Comparison of ENCODE assay signal across 9 mouse cellular contexts in the genomic region with DNA sequence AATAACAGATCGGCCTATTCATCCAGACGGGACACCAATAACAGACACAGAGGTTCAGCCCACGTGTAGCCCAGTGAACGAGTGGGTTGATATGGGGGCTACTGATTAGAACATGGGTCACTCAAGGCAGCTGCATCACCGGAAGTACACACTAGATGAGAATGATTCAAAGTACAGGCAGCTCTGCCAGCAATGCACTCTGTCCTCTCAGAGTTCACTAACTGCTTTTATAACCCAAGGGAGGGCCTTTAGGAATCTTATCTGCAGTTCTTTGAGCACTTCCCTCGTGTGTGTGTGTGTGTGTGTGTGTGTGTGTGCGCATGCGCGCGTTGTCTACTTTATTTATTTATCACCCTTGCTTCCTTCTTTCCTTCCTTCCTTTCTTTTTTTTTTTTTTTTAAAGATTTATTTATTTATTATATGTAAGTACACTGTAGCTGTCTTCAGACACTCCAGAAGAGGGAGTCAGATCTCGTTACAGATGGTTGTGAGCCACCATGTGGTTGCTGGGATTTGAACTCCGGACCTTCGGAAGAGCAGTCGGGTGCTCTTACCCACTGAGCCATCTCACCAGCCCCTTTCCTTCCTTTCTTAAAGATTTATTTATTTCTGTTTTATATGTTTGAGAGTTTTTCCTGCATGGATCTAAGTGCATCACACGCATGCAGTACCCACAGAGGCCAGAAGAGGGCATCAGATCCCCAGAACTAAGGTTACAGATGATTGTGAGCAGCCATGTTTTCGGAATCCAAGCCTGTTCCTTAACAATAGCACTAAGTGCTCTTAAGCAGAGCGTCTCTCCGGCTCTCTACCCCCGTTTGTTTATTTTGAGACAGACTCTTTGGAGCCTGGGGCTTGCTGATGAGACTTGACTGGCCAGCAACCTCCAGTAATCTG. TPM values are rescaled to one million over a fixed set of nuclear protein-coding genes. Genes with fewer than 3 reads are reported as not detected.
DNase-seq lines count a peak whose midpoint lies in the region; ATAC-seq and TF ChIP-seq lines count a peak whose summit lies in the region.
"Had no signal": no experiment of that assay in that cellular context is flagged by ENCODE, and none has a peak within 500 bp of the region (broad histone marks: within the 10 kb centered on the region; RNA-seq: fewer than 3 reads in every experiment).

No protein-coding gene starts in this region.

- in situ Hi-C loops in CH12.LX (cut with MboI; ENCODE audit: low pct_ligation_motif_present, low pct_unique_long_range_greater_than_20kb, low sequenced_read_pairs) = no loop called here

- no peaks in the 10 kb centered on the region for H3K27me3 ChIP-seq in CH12.LX (replicated peaks)
- H3K27me3 ChIP-seq in forebrain, embryonic 15.5 days = no peaks in the 10 kb centered on the region
- no peaks in the 10 kb centered on the region for H3K27me3 ChIP-seq in kidney, postnatal 0 days (ENCODE audit: insufficient read depth, low read length)
- H3K27me3 ChIP-seq in lung, embryonic 14.5 days (ENCODE audit: insufficient read depth, low read length) = no peaks in the 10 kb centered on the region

- no peak overlapping the region for H3K9ac ChIP-seq in CH12.LX (ENCODE audit: insufficient read depth, low read depth)
- no peak overlapping the region for H3K9ac ChIP-seq in forebrain, embryonic 15.5 days (replicated peaks)
- H3K9ac ChIP-seq in kidney, postnatal 0 days (ENCODE audit: low read depth, low read length) = no peak overlapping the region
- H3K9ac ChIP-seq in lung, embryonic 14.5 days = no peak overlapping the region

- H3K79me2 ChIP-seq in CH12.LX (replicated peaks; ENCODE audit: control insufficient read depth, extremely low read depth, insufficient read depth, poor library complexity, severe bottlenecking) = no peaks in the 10 kb centered on the region

- H3K4me3 ChIP-seq in CH12.LX (replicated peaks in 1 of 3; ENCODE audit: low read depth in 2 of 3, low read length in 2 of 3, poor library complexity in 1 of 3) = no peak overlapping the region
- no peak overlapping the region for H3K4me3 ChIP-seq in forebrain, embryonic 15.5 days
- no peak overlapping the region for H3K4me3 ChIP-seq in kidney, postnatal 0 days (replicated peaks; ENCODE audit: low read depth, low read length)
- H3K4me3 ChIP-seq in lung, embryonic 14.5 days (ENCODE audit: low read depth, low read length) = no peak overlapping the region

- TF ChIP-seq RAD21 in CH12.LX (IDR thresholded peaks at IDR 0.05; ENCODE audit: low read depth, low read length) = peak; percentile 42

- TF ChIP-seq CTCF in CH12.LX (conservative IDR thresholded peaks at IDR 0.05 in 1 of 2, IDR thresholded peaks at IDR 0.05 in 1 of 2; ENCODE audit: low read depth in 2 of 2, low read length in 2 of 2) = peak; percentile 64 to 66
- TF ChIP-seq CTCF in kidney, postnatal 0 days (IDR thresholded peaks at IDR 0.05; ENCODE audit: low read depth) = peak; percentile 88
- peak; percentile 85 for TF ChIP-seq CTCF in lung, embryonic 14.5 days (IDR thresholded peaks at IDR 0.05; ENCODE audit: low read depth)

- ATAC-seq in CD4-positive, CD25-positive, alpha-beta regulatory T cell, adult 4 months = no peak
- peak; percentile 32; the same call in 1 of the 2 replicates for ATAC-seq in forebrain, embryonic 15.5 days (replicated peaks)
- ATAC-seq in kidney, postnatal 0 days (replicated peaks; ENCODE audit: low FRiP score, low read depth) = no peak
- 0 out of 2 replicates have a peak, but pooled peaks have one; percentile 55 for ATAC-seq in lung, embryonic 14.5 days (ENCODE audit: insufficient read depth)

- peaks cover 3% of the 10 kb centered on the region for H3K9me3 ChIP-seq in CH12.LX (replicated peaks; ENCODE audit: low read length)
- no peaks in the 10 kb centered on the region for H3K9me3 ChIP-seq in forebrain, embryonic 15.5 days
- no peaks in the 10 kb centered on the region for H3K9me3 ChIP-seq in kidney, postnatal 0 days (replicated peaks; ENCODE audit: low read length)
- no peaks in the 10 kb centered on the region for H3K9me3 ChIP-seq in lung, embryonic 14.5 days (ENCODE audit: low read depth, low read length)

- no peak overlapping the region for H3K27ac ChIP-seq in CH12.LX (ENCODE audit: insufficient read depth, low read depth)
- H3K27ac ChIP-seq in forebrain, embryonic 15.5 days (replicated peaks) = no peak overlapping the region
- H3K27ac ChIP-seq in kidney, postnatal 0 days = no peak overlapping the region
- no peak overlapping the region for H3K27ac ChIP-seq in lung, embryonic 14.5 days (ENCODE audit: low read depth)

- DNase-seq in CD4-positive, CD25-positive, alpha-beta regulatory T cell, adult 2 months (ENCODE audit: low read depth, low spot score) = peak; percentile 81
- DNase-seq in CH12.LX (ENCODE audit: extremely low read depth) = peak; percentile 61
- peak; percentile 56 for DNase-seq in c-Kit-positive CD71-positive TER-119-positive erythroid progenitor cells, embryonic 14.5 days (ENCODE audit: low spot score)
- peak; percentile 85 for DNase-seq in kidney, postnatal 0 days (ENCODE audit: low spot score)
- peak; percentile 88 for DNase-seq in lung, embryonic 14.5 days
- peak; percentile 73 for DNase-seq in right cerebral cortex, postnatal 14 days

- dilution Hi-C loops in CH12.LX (cut with MboI; ENCODE audit: extremely low pct_ligation_motif_present, extremely low pct_unique_long_range_greater_than_20kb, low sequenced_read_pairs) = no loop called here

- H3K36me3 ChIP-seq in CH12.LX (replicated peaks in 1 of 2; ENCODE audit: control insufficient read depth in 1 of 2, insufficient read depth in 1 of 2, low read length in 1 of 2) = no peaks in the 10 kb centered on the region
- H3K36me3 ChIP-seq in forebrain, embryonic 15.5 days = no peaks in the 10 kb centered on the region
- no peaks in the 10 kb centered on the region for H3K36me3 ChIP-seq in kidney, postnatal 0 days (ENCODE audit: insufficient read depth, low read length)
- H3K36me3 ChIP-seq in lung, embryonic 14.5 days (ENCODE audit: insufficient read depth) = no peaks in the 10 kb centered on the region

- 61% methylated on average over 18 of the region's 19 CpGs for WGBS in forebrain, embryonic 15.5 days
- WGBS in kidney, postnatal 0 days = 52% methylated on average over 18 of the region's 19 CpGs
- 50% methylated on average over 18 of the region's 19 CpGs for WGBS in lung, embryonic 14.5 days

- TF ChIP-seq POLR2A in CH12.LX (IDR thresholded peaks at IDR 0.05; ENCODE audit: low read depth, low read length) = no peak

- 0 out of 4 replicates have a peak, but pooled peaks cover 0 to 3% of the 10 kb centered on the region in 2 experiments for H3K4me1 ChIP-seq in CH12.LX (ENCODE audit: control insufficient read depth in 1 of 2, insufficient read depth in 2 of 2)
- no peaks in the 10 kb centered on the region for H3K4me1 ChIP-seq in forebrain, embryonic 15.5 days
- no peaks in the 10 kb centered on the region for H3K4me1 ChIP-seq in kidney, postnatal 0 days (replicated peaks; ENCODE audit: insufficient read depth, low read length)
- no peaks in the 10 kb centered on the region for H3K4me1 ChIP-seq in lung, embryonic 14.5 days (ENCODE audit: insufficient read depth)

- no peak for TF ChIP-seq EP300 in CH12.LX (IDR thresholded peaks at IDR 0.05; ENCODE audit: low read length)

- H3K4me2 ChIP-seq in CH12.LX (ENCODE audit: insufficient read depth, low read depth, poor library complexity, severe bottlenecking) = no peak overlapping the region
- H3K4me2 ChIP-seq in forebrain, embryonic 15.5 days (replicated peaks) = no peak overlapping the region
- H3K4me2 ChIP-seq in kidney, postnatal 0 days (ENCODE audit: low read length) = no peak overlapping the region
- no peak overlapping the region for H3K4me2 ChIP-seq in lung, embryonic 14.5 days

RNA-seq across cellular contexts. Expression of a gene that starts 7.1 kb away (rescaled TPM):
- polyA plus RNA-seq in CD4-positive, CD25-positive, alpha-beta regulatory T cell, adult 4 months (2017; shearing (Covaris generic)) = 1 to 10 TPM; 5.6 to 5.7 TPM
- total RNA-seq in CH12.LX (2012; rRNA removed) (0.46 and 1.0 TPM in 2 replicates), CH12.LX (2014; rRNA removed) (0.16 TPM in 2 replicates)
- polyA plus RNA-seq in CH12.LX (2012; ENCODE audit: insufficient read length, low read depth) = 0.22 and 0.24 TPM in 2 replicates
- 0.52 and 1.0 TPM in 2 replicates for polyA plus RNA-seq in forebrain, embryonic 15.5 days (2015; fragmentation: Nextera tagmentation; extraction: Ambion mirVana)
- 2.8 and 3.1 TPM in 2 replicates for polyA plus RNA-seq in kidney, postnatal 0 days (2015; fragmentation: Nextera tagmentation; extraction: Ambion mirVana)
- 1.0 and 1.4 TPM in 2 replicates for polyA plus RNA-seq in lung, embryonic 14.5 days (2014; fragmentation: Nextera tagmentation; extraction: Ambion mirVana)

RNA-seq across cellular contexts. Expression of a gene that starts 7.4 kb away (rescaled TPM):
- polyA plus RNA-seq in CD4-positive, CD25-positive, alpha-beta regulatory T cell, adult 4 months (2017; shearing (Covaris generic)) = not detected
- total RNA-seq in CH12.LX (2012; rRNA removed) (not detected in 2 replicates), CH12.LX (2014; rRNA removed) (not detected in 2 replicates)
- not detected in 2 replicates for polyA plus RNA-seq in CH12.LX (2012; ENCODE audit: insufficient read length, low read depth)
- polyA plus RNA-seq in forebrain, embryonic 15.5 days (2015; fragmentation: Nextera tagmentation; extraction: Ambion mirVana) = not detected in 2 replicates
- not detected in 2 replicates for polyA plus RNA-seq in kidney, postnatal 0 days (2015; fragmentation: Nextera tagmentation; extraction: Ambion mirVana)
- not detected in 2 replicates for polyA plus RNA-seq in lung, embryonic 14.5 days (2014; fragmentation: Nextera tagmentation; extraction: Ambion mirVana)
- total RNA-seq: layer of hippocampus, adult 18-20 months had no signal

RNA-seq across cellular contexts. Expression of a gene that starts 15.2 kb away (rescaled TPM):
- not detected for polyA plus RNA-seq in CD4-positive, CD25-positive, alpha-beta regulatory T cell, adult 4 months (2017; shearing (Covaris generic))
- total RNA-seq in CH12.LX (2012; rRNA removed) (not detected in 2 replicates), CH12.LX (2014; rRNA removed) (not detected in 2 replicates)
- polyA plus RNA-seq in CH12.LX (2012; ENCODE audit: insufficient read length, low read depth) = not detected in 2 replicates
- not detected in 2 replicates for polyA plus RNA-seq in forebrain, embryonic 15.5 days (2015; fragmentation: Nextera tagmentation; extraction: Ambion mirVana)
- polyA plus RNA-seq in kidney, postnatal 0 days (2015; fragmentation: Nextera tagmentation; extraction: Ambion mirVana) = 0.11 TPM in 1 of 2 replicates, not detected in the other
- polyA plus RNA-seq in lung, embryonic 14.5 days (2014; fragmentation: Nextera tagmentation; extraction: Ambion mirVana) = not detected in 2 replicates

RNA-seq across cellular contexts. Expression of a gene that starts 16.8 kb away (rescaled TPM):
- not detected for polyA plus RNA-seq in CD4-positive, CD25-positive, alpha-beta regulatory T cell, adult 4 months (2017; shearing (Covaris generic))
- total RNA-seq in CH12.LX (2012; rRNA removed) (not detected in 2 replicates), CH12.LX (2014; rRNA removed) (not detected in 2 replicates)
- polyA plus RNA-seq in CH12.LX (2012; ENCODE audit: insufficient read length, low read depth) = not detected in 2 replicates
- polyA plus RNA-seq in forebrain, embryonic 15.5 days (2015; fragmentation: Nextera tagmentation; extraction: Ambion mirVana) = not detected in 2 replicates
- polyA plus RNA-seq in kidney, postnatal 0 days (2015; fragmentation: Nextera tagmentation; extraction: Ambion mirVana) = not detected in 2 replicates
- not detected in 2 replicates for polyA plus RNA-seq in lung, embryonic 14.5 days (2014; fragmentation: Nextera tagmentation; extraction: Ambion mirVana)
- total RNA-seq: layer of hippocampus, adult 18-20 months had no signal

RNA-seq across cellular contexts. Expression of a gene that starts 22.2 kb away (rescaled TPM):
- 100 to 1,000 TPM; 600 to 664 TPM for polyA plus RNA-seq in CD4-positive, CD25-positive, alpha-beta regulatory T cell, adult 4 months (2017; shearing (Covaris generic))
- total RNA-seq in CH12.LX (2012; rRNA removed) (381 and 386 TPM in 2 replicates), CH12.LX (2014; rRNA removed) (371 and 534 TPM in 2 replicates)
- polyA plus RNA-seq in CH12.LX (2012; ENCODE audit: insufficient read length, low read depth) = 250 and 306 TPM in 2 replicates
- polyA plus RNA-seq in forebrain, embryonic 15.5 days (2015; fragmentation: Nextera tagmentation; extraction: Ambion mirVana) = 1,149 and 1,206 TPM in 2 replicates
- polyA plus RNA-seq in kidney, postnatal 0 days (2015; fragmentation: Nextera tagmentation; extraction: Ambion mirVana) = 1,058 and 1,143 TPM in 2 replicates
- polyA plus RNA-seq in lung, embryonic 14.5 days (2014; fragmentation: Nextera tagmentation; extraction: Ambion mirVana) = 1,057 and 1,075 TPM in 2 replicates

Comparison
In these comparisons a context has a peak if more than half of its experiments do, and no peak if none do; other contexts are left out.
1. ATAC-seq: peak in forebrain, embryonic 15.5 days (single experiment) and lung, embryonic 14.5 days (single experiment); none in CD4-positive, CD25-positive, alpha-beta regulatory T cell, adult 4 months (single experiment) and kidney, postnatal 0 days (single experiment).
2. Peak in every context shown above with its lines, with median percentiles within 50 percentile points of each other: DNase-seq and CTCF ChIP-seq.